Mouse (Mus musculus): ENCODE results near the gene Cacna1a. TPM values are rescaled to one million over a fixed set of nuclear protein-coding genes. Genes with fewer than 3 reads are reported as not detected.
"Not testable (repeated sequence)": the region's sequence is repeated elsewhere in the genome, so short reads cannot be mapped to it uniquely, and the experiment has no call there.

The Cacna1a gene
- polyA plus RNA-seq, 1 experiment from 2014 or later, result 6.7 TPM

GRCm38 (mm10) chr8:84501181-84501580, 112.9 kb downstream of the Cacna1a start:
- no peak overlapping the region for H3K9ac ChIP-seq (replicated peaks; ENCODE audit: low read depth, low read length)
- no peak overlapping the region for H3K4me2 ChIP-seq (replicated peaks; ENCODE audit: low read depth, low read length)
- no peaks in the 10 kb centered on the region for H3K27me3 ChIP-seq (ENCODE audit: control insufficient read depth, insufficient read depth, low read length)
- H3K27ac ChIP-seq (ENCODE audit: low read length), result no peak overlapping the region
- no peak overlapping the region for H3K4me3 ChIP-seq (ENCODE audit: low read depth, low read length)
- H3K4me1 ChIP-seq (ENCODE audit: control insufficient read depth, insufficient read depth, low read length), result no peaks in the 10 kb centered on the region
- no peaks in the 10 kb centered on the region for H3K36me3 ChIP-seq (ENCODE audit: control insufficient read depth, insufficient read depth, low read length)
- no peak for ATAC-seq (ENCODE audit: insufficient number of reproducible peaks, insufficient read depth, low FRiP score, low read depth)
- 73% methylated on average over 5 of the region's 5 CpGs for WGBS
- H3K9me3 ChIP-seq (ENCODE audit: control insufficient read depth, low read depth, low read length), result no peaks in the 10 kb centered on the region

GRCm38 (mm10) chr8:84501671-84502308, 113.5 kb downstream of the Cacna1a start:
- Histone ChIP-seq H3K4me1 (ENCODE audit: control insufficient read depth, insufficient read depth, low read length) (no peaks in the 10 kb centered on the region), H3K27me3 (ENCODE audit: control insufficient read depth, insufficient read depth, low read length) (no peaks in the 10 kb centered on the region), H3K4me3 (ENCODE audit: low read depth, low read length) (no peak overlapping the region), H3K4me2 (replicated peaks; ENCODE audit: low read depth, low read length) (no peak overlapping the region), H3K36me3 (ENCODE audit: control insufficient read depth, insufficient read depth, low read length) (no peaks in the 10 kb centered on the region), H3K9me3 (ENCODE audit: control insufficient read depth, low read depth, low read length) (no peaks in the 10 kb centered on the region), H3K27ac (ENCODE audit: low read length) (no peak overlapping the region), H3K9ac (replicated peaks; ENCODE audit: low read depth, low read length) (no peak overlapping the region)
- no peak for ATAC-seq (ENCODE audit: insufficient number of reproducible peaks, insufficient read depth, low FRiP score, low read depth)
- WGBS, result 74% methylated on average over 10 of the region's 10 CpGs

DNA sequence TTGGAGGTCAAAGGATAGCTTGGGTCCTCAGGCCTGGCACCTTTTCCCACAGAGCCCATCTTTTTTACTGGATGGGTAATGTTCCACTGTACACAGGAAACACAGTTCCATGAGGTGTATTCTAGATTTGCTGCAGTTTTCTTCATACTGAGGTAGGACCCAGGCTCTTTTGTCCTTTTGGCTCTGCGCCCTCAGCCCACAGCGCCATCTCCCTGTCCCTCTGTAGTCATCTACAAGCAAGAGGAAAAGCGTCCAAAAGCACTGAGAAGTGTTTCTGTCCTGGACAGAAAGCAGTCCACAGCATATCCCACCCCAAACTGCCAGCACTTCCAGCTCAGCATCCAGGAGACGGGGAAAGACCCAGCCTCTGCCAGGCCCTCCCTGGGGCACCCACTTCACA, 114.4 kb downstream of the Cacna1a start:
- Histone ChIP-seq H3K27ac (ENCODE audit: low read length) (no peak overlapping the region), H3K27me3 (ENCODE audit: control insufficient read depth, insufficient read depth, low read length) (no peaks in the 10 kb centered on the region), H3K9me3 (ENCODE audit: control insufficient read depth, low read depth, low read length) (no peaks in the 10 kb centered on the region), H3K4me3 (ENCODE audit: low read depth, low read length) (no peak overlapping the region), H3K4me1 (ENCODE audit: control insufficient read depth, insufficient read depth, low read length) (no peaks in the 10 kb centered on the region), H3K9ac (replicated peaks; ENCODE audit: low read depth, low read length) (no peak overlapping the region), H3K4me2 (replicated peaks; ENCODE audit: low read depth, low read length) (no peak overlapping the region), H3K36me3 (ENCODE audit: control insufficient read depth, insufficient read depth, low read length) (no peaks in the 10 kb centered on the region)
- ATAC-seq (ENCODE audit: insufficient number of reproducible peaks, insufficient read depth, low FRiP score, low read depth), result no peak
- 78% methylated on average over 4 of the region's 4 CpGs for WGBS

DNA sequence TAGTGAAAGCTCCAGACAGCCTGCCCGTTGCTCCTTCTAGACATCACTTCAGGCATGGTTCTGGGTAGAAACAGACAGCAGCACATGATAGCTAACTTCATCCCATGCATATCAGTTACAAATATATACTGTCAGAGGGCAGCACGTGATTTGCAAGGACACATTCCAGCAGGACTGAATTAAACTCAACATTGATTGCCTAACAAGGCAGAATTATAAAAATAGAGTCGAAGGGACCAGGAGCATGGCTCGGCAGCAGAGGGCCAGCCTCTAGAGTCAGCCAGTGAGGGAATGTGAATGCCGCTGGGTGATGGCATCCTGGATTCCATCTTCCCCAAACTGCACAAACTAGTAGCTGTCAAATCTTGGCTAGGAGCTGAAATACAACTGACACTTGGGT, 119.0 kb downstream of the Cacna1a start:
- H3K27me3 ChIP-seq (ENCODE audit: control insufficient read depth, insufficient read depth, low read length), result no peaks in the 10 kb centered on the region
- 81% methylated on average over 5 of the region's 5 CpGs for WGBS
- H3K36me3 ChIP-seq (ENCODE audit: control insufficient read depth, insufficient read depth, low read length), result no peaks in the 10 kb centered on the region
- no peak overlapping the region for H3K9ac ChIP-seq (replicated peaks; ENCODE audit: low read depth, low read length)
- no peak overlapping the region for H3K4me3 ChIP-seq (ENCODE audit: low read depth, low read length)
- H3K4me2 ChIP-seq (replicated peaks; ENCODE audit: low read depth, low read length), result no peak overlapping the region
- no peak overlapping the region for H3K27ac ChIP-seq (ENCODE audit: low read length)
- H3K4me1 ChIP-seq (ENCODE audit: control insufficient read depth, insufficient read depth, low read length), result no peaks in the 10 kb centered on the region
- H3K9me3 ChIP-seq (ENCODE audit: control insufficient read depth, low read depth, low read length), result no peaks in the 10 kb centered on the region
- ATAC-seq (ENCODE audit: insufficient number of reproducible peaks, insufficient read depth, low FRiP score, low read depth), result no peak

GRCm38 (mm10) chr8:84509764-84510163, 121.5 kb downstream of the Cacna1a start:
- H3K4me1 ChIP-seq (ENCODE audit: control insufficient read depth, insufficient read depth, low read length); ATAC-seq (ENCODE audit: insufficient number of reproducible peaks, insufficient read depth, low FRiP score, low read depth); H3K9me3 ChIP-seq (ENCODE audit: control insufficient read depth, low read depth, low read length); H3K36me3 ChIP-seq (ENCODE audit: control insufficient read depth, insufficient read depth, low read length); H3K27ac ChIP-seq (ENCODE audit: low read length); H3K4me3 ChIP-seq (ENCODE audit: low read depth, low read length); H3K9ac ChIP-seq (replicated peaks; ENCODE audit: low read depth, low read length); H3K27me3 ChIP-seq (ENCODE audit: control insufficient read depth, insufficient read depth, low read length); H3K4me2 ChIP-seq (replicated peaks; ENCODE audit: low read depth, low read length): not testable (repeated sequence)
- WGBS, result 78% methylated on average over 6 of the region's 6 CpGs

- Histone ChIP-seq H3K4me3 (ENCODE audit: low read depth, low read length) (no peak overlapping the region), H3K27me3 (ENCODE audit: control insufficient read depth, insufficient read depth, low read length) (no peaks in the 10 kb centered on the region), H3K4me2 (replicated peaks; ENCODE audit: low read depth, low read length) (no peak overlapping the region), H3K36me3 (ENCODE audit: control insufficient read depth, insufficient read depth, low read length) (no peaks in the 10 kb centered on the region), H3K9me3 (ENCODE audit: control insufficient read depth, low read depth, low read length) (no peaks in the 10 kb centered on the region), H3K9ac (replicated peaks; ENCODE audit: low read depth, low read length) (no peak overlapping the region), H3K4me1 (ENCODE audit: control insufficient read depth, insufficient read depth, low read length) (no peaks in the 10 kb centered on the region), H3K27ac (ENCODE audit: low read length) (no peak overlapping the region)
- ATAC-seq (ENCODE audit: insufficient number of reproducible peaks, insufficient read depth, low FRiP score, low read depth), result no peak
- 92% methylated on average over 13 of the region's 13 CpGs for WGBS
Measured at GRCm38 (mm10) chr8:84511621-84512020, 123.4 kb downstream of the Cacna1a start.

- Histone ChIP-seq H3K9ac (replicated peaks; ENCODE audit: low read depth, low read length) (no peak overlapping the region), H3K27me3 (ENCODE audit: control insufficient read depth, insufficient read depth, low read length) (no peaks in the 10 kb centered on the region), H3K36me3 (ENCODE audit: control insufficient read depth, insufficient read depth, low read length) (no peaks in the 10 kb centered on the region), H3K27ac (ENCODE audit: low read length) (no peak overlapping the region), H3K9me3 (ENCODE audit: control insufficient read depth, low read depth, low read length) (no peaks in the 10 kb centered on the region), H3K4me2 (replicated peaks; ENCODE audit: low read depth, low read length) (no peak overlapping the region), H3K4me3 (ENCODE audit: low read depth, low read length) (no peak overlapping the region), H3K4me1 (ENCODE audit: control insufficient read depth, insufficient read depth, low read length) (no peaks in the 10 kb centered on the region)
- ATAC-seq (ENCODE audit: insufficient number of reproducible peaks, insufficient read depth, low FRiP score, low read depth), result no peak
- WGBS, result 14% methylated on average over 2 of the region's 2 CpGs
Measured at GRCm38 (mm10) chr8:84513765-84514164, 125.5 kb downstream of the Cacna1a start.

DNA sequence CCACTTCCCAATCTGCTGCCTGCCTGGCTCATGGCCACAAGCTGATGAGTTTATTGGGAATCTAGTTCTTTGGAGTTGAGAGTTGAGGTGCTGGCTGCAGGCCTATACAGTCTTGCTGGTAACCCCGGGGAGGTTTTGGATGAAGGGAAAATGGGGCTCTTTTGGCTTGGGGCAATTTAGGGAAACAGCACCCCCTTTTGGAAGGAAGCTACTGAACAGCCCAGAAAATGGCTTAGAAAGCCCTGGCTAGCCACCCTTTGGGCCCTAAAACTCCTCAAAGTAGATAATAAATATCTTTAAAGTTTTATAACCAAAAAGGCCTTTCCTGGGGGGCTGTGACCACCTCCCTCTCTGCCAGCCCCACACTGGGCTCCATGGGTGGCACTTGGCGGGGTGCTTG, 129.9 kb downstream of the Cacna1a start:
- Histone ChIP-seq H3K9ac (replicated peaks; ENCODE audit: low read depth, low read length) (no peak overlapping the region), H3K27ac (ENCODE audit: low read length) (no peak overlapping the region), H3K4me1 (ENCODE audit: control insufficient read depth, insufficient read depth, low read length) (no peaks in the 10 kb centered on the region), H3K4me2 (replicated peaks; ENCODE audit: low read depth, low read length) (no peak overlapping the region), H3K27me3 (ENCODE audit: control insufficient read depth, insufficient read depth, low read length) (no peaks in the 10 kb centered on the region), H3K9me3 (ENCODE audit: control insufficient read depth, low read depth, low read length) (no peaks in the 10 kb centered on the region), H3K36me3 (ENCODE audit: control insufficient read depth, insufficient read depth, low read length) (no peaks in the 10 kb centered on the region), H3K4me3 (ENCODE audit: low read depth, low read length) (no peak overlapping the region)
- ATAC-seq (ENCODE audit: insufficient number of reproducible peaks, insufficient read depth, low FRiP score, low read depth), result no peak
- WGBS, result 62% methylated on average over 2 of the region's 2 CpGs

DNA sequence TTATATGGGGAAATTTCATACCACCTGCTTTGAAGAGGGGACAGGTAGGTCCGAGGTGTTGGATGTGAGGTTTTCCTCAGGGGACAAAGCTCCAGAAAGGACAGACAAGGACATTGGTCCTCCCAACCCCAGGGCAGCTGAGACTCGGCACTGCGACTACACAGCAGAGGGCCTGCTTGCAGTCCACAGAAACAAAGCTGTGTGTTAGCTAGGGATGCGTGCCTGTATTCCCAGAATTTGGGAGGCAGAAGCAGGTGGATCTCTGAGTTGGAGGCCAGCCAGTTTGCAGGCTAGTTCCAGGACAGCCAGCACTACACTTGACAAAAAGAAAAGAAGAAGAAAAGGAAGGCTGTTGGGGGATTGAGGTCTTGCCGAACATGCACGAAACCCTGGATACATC, 130.5 kb downstream of the Cacna1a start:
- WGBS, result 86% methylated on average over 6 of the region's 6 CpGs
- H3K27me3 ChIP-seq (ENCODE audit: control insufficient read depth, insufficient read depth, low read length), result no peaks in the 10 kb centered on the region
- H3K27ac ChIP-seq (ENCODE audit: low read length), result no peak overlapping the region
- H3K9me3 ChIP-seq (ENCODE audit: control insufficient read depth, low read depth, low read length), result no peaks in the 10 kb centered on the region
- H3K9ac ChIP-seq (replicated peaks; ENCODE audit: low read depth, low read length), result no peak overlapping the region
- no peaks in the 10 kb centered on the region for H3K4me1 ChIP-seq (ENCODE audit: control insufficient read depth, insufficient read depth, low read length)
- no peaks in the 10 kb centered on the region for H3K36me3 ChIP-seq (ENCODE audit: control insufficient read depth, insufficient read depth, low read length)
- H3K4me2 ChIP-seq (replicated peaks; ENCODE audit: low read depth, low read length), result no peak overlapping the region
- no peak overlapping the region for H3K4me3 ChIP-seq (ENCODE audit: low read depth, low read length)
- ATAC-seq (ENCODE audit: insufficient number of reproducible peaks, insufficient read depth, low FRiP score, low read depth), result no peak
